Mouse (Mus musculus): ENCODE results near the gene Tmprss9.

DNA sequence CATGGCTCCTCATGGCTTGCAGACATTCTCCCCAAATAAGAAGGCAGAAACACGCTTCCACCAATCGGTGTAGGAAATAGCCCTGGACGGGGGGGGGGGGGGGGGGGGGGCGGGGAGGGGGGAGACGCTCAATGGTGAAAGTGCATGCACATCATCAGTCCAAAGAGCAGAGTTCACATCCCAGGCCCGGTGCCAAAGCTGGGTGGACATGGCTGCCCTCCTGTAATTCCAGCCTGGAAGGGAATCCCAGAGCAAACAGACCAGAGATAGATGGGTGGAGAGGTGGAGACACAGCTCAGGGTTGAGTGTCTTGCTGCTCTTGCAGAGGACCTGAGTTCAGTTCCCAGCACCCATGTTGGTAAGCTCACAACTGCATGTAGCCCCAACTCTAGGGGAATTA is 655 bp upstream of the Tmprss9 start:
- TF ChIP-seq POLR2A (IDR thresholded peaks at IDR 0.05; ENCODE audit: insufficient read depth, low read depth, low read length) (no peak), CTCF (IDR thresholded peaks at IDR 0.05; ENCODE audit: insufficient read depth, low read depth, low read length) (no peak)
